Mouse (Mus musculus): ENCODE data around the gene Cryzl2. TPM values are rescaled to one million over a fixed set of nuclear protein-coding genes. Genes with fewer than 3 reads are reported as not detected.

The Cryzl2 gene
- polyA plus RNA-seq, 1 experiment from 2014 or later = 6.4 TPM

DNA sequence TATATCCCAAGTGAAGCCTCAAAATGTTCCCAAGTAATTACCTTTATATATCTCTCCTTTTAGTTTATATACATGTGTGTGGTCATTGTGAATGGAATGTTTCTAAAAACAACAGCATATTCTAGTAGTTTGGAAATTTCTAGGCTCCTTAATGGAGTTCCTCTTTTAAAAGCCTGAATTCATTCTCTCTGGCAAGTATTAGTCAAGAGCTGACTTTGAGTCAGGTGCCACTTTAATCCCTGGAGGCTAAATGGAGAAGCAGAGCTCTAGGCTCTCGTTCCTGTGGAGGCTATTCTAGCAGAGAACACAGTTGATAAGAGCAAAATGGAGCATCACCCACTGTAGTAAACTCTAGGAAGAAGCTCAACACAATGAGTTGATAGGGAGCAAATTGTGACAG is 31.4 kb upstream of the Cryzl2 start:
- Histone ChIP-seq H3K27me3 (no peaks in the 10 kb centered on the region), H3K27ac (no peak overlapping the region), H3K9ac (no peak overlapping the region), H3K36me3 (no peaks in the 10 kb centered on the region), H3K4me3 (no peak overlapping the region), H3K9me3 (no peaks in the 10 kb centered on the region), H3K4me2 (replicated peaks) (no peak overlapping the region), H3K4me1 (no peaks in the 10 kb centered on the region)
- no peak for ATAC-seq (ENCODE audit: low FRiP score, low read depth)
- 52% methylated on average over 1 of the region's 1 CpGs for WGBS

- H3K27ac ChIP-seq = no peak overlapping the region
- H3K27me3 ChIP-seq = no peaks in the 10 kb centered on the region
- 86% methylated on average over 4 of the region's 4 CpGs for WGBS
- H3K9ac ChIP-seq = no peak overlapping the region
- H3K36me3 ChIP-seq = no peaks in the 10 kb centered on the region
- no peak overlapping the region for H3K4me2 ChIP-seq (replicated peaks)
- no peaks in the 10 kb centered on the region for H3K9me3 ChIP-seq
- H3K4me1 ChIP-seq = no peaks in the 10 kb centered on the region
- no peak overlapping the region for H3K4me3 ChIP-seq
- ATAC-seq (ENCODE audit: low FRiP score, low read depth) = no peak
Measured at GRCm38 (mm10) chr1:157427604-157428003, 30.8 kb upstream of the Cryzl2 start.

DNA sequence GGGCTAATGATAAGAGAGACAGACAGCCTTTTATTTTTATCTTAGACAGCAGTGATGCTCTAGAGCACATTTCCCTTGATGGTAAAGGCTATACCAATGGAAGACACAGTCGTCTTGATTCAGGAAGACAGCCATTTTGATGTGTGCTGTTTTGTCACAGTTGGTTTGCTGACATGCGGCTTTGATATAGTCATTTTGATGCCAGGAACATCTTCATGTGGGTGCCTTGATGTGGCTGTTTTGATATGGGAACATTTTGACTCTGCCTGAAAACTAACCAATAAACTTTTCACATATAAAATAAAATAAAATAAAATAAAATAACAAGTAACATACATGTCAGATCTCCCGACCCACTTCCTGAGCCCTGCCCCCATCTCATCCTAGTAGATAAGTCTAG is 30.0 kb upstream of the Cryzl2 start:
- H3K27me3 ChIP-seq = no peaks in the 10 kb centered on the region
- ATAC-seq (ENCODE audit: low FRiP score, low read depth) = no peak
- no peaks in the 10 kb centered on the region for H3K36me3 ChIP-seq
- no peaks in the 10 kb centered on the region for H3K4me1 ChIP-seq
- H3K9me3 ChIP-seq = no peaks in the 10 kb centered on the region
- H3K27ac ChIP-seq = no peak overlapping the region
- H3K4me2 ChIP-seq (replicated peaks) = no peak overlapping the region
- H3K9ac ChIP-seq = no peak overlapping the region
- 89% methylated on average over 3 of the region's 3 CpGs for WGBS
- H3K4me3 ChIP-seq = no peak overlapping the region

GRCm38 (mm10) chr1:157433316-157433715 is 25.1 kb upstream of the Cryzl2 start:
- H3K4me3 ChIP-seq = no peak overlapping the region
- H3K27me3 ChIP-seq = no peaks in the 10 kb centered on the region
- no peaks in the 10 kb centered on the region for H3K4me1 ChIP-seq
- no peaks in the 10 kb centered on the region for H3K36me3 ChIP-seq
- WGBS = 52% methylated on average over 3 of the region's 3 CpGs
- ATAC-seq (ENCODE audit: low FRiP score, low read depth) = no peak
- H3K4me2 ChIP-seq (replicated peaks) = no peak overlapping the region
- H3K27ac ChIP-seq = no peak overlapping the region
- H3K9ac ChIP-seq = no peak overlapping the region
- H3K9me3 ChIP-seq = no peaks in the 10 kb centered on the region

- Histone ChIP-seq H3K4me3 (no peak overlapping the region), H3K4me1 (no peaks in the 10 kb centered on the region), H3K4me2 (replicated peaks) (no peak overlapping the region), H3K36me3 (no peaks in the 10 kb centered on the region), H3K9ac (no peak overlapping the region), H3K27me3 (no peaks in the 10 kb centered on the region), H3K9me3 (no peaks in the 10 kb centered on the region), H3K27ac (no peak overlapping the region)
- 89% methylated on average over 4 of the region's 4 CpGs for WGBS
- no peak for ATAC-seq (ENCODE audit: low FRiP score, low read depth)
Measured at GRCm38 (mm10) chr1:157434404-157434803, 24.0 kb upstream of the Cryzl2 start.

DNA sequence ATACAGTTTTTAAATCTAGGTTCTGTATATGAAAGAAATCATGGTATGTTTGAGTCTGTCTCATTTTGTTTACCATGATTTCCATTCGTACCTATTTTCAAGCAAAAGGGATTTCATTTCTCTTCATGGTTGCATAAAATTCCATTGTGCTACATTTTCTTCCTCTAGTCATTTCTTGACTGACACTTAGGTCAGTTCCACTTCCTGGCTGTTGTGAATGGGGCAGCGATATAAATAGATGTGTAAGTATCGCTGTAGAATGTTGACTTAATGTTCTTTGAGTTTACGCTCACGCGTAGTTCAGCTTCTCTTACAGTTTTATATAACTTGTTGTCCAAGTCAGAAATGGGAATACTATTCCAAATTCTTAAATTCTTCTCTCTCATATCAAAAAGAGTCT is 22.5 kb upstream of the Cryzl2 start:
- Histone ChIP-seq H3K27ac (no peak overlapping the region), H3K9ac (no peak overlapping the region), H3K36me3 (no peaks in the 10 kb centered on the region), H3K9me3 (no peaks in the 10 kb centered on the region), H3K27me3 (0 out of 2 replicates have a peak, but pooled peaks cover 3% of the 10 kb centered on the region), H3K4me3 (no peak overlapping the region), H3K4me1 (0 out of 2 replicates have a peak, but pooled peaks cover 3% of the 10 kb centered on the region), H3K4me2 (replicated peaks) (no peak overlapping the region)
- 94% methylated on average over 6 of the region's 6 CpGs for whole genome bisulfite sequencing
- ATAC-seq (ENCODE audit: low FRiP score, low read depth) = no peak

- Histone ChIP-seq H3K27ac (no peak overlapping the region), H3K4me1 (peaks cover 8% of the 10 kb centered on the region), H3K4me3 (no peak overlapping the region), H3K27me3 (peaks cover 13% of the 10 kb centered on the region), H3K36me3 (no peaks in the 10 kb centered on the region), H3K4me2 (replicated peaks) (no peak overlapping the region), H3K9me3 (no peaks in the 10 kb centered on the region), H3K9ac (no peak overlapping the region)
- 77% methylated on average over 2 of the region's 2 CpGs for WGBS
- ATAC-seq (ENCODE audit: low FRiP score, low read depth) = no peak
Measured at GRCm38 (mm10) chr1:157438290-157438689, 20.1 kb upstream of the Cryzl2 start.

DNA sequence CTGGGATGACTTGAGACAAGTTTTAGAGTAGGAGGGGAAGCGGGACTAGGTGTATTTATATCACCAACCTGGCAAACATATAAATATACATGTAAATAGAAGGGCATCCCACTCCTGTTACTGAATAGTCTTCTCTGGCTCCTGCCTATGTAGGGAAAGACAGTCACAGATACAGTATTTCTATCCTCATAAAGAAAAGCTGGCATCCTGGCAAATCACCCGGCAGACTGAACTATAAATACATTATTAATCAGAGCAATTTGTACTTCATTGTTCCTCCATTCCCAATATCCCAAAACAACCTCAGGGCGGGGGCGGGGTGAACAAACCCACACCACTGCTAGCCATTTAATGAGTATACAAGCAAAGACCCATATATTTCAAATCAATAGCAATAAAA is 19.3 kb upstream of the Cryzl2 start:
- ATAC-seq (ENCODE audit: low FRiP score, low read depth) = no peak
- Histone ChIP-seq H3K9ac (no peak overlapping the region), H3K27ac (no peak overlapping the region), H3K9me3 (no peaks in the 10 kb centered on the region), H3K27me3 (peaks cover 16% of the 10 kb centered on the region), H3K36me3 (no peaks in the 10 kb centered on the region), H3K4me2 (replicated peaks) (no peak overlapping the region), H3K4me1 (peaks cover 15% of the 10 kb centered on the region), H3K4me3 (no peak overlapping the region)
- 77% methylated on average over 4 of the region's 4 CpGs for WGBS

- Histone ChIP-seq H3K9ac (no peak overlapping the region), H3K27ac (no peak overlapping the region), H3K4me3 (no peak overlapping the region), H3K4me1 (peaks cover 21% of the 10 kb centered on the region), H3K36me3 (no peaks in the 10 kb centered on the region), H3K4me2 (replicated peaks) (peak overlapping the region; percentile 39), H3K27me3 (peaks cover 16% of the 10 kb centered on the region), H3K9me3 (no peaks in the 10 kb centered on the region)
- 7% methylated on average over 14 of the region's 14 CpGs for WGBS
- no peak for ATAC-seq (ENCODE audit: low FRiP score, low read depth)
Measured at GRCm38 (mm10) chr1:157439973-157440641, 18.3 kb upstream of the Cryzl2 start.

DNA sequence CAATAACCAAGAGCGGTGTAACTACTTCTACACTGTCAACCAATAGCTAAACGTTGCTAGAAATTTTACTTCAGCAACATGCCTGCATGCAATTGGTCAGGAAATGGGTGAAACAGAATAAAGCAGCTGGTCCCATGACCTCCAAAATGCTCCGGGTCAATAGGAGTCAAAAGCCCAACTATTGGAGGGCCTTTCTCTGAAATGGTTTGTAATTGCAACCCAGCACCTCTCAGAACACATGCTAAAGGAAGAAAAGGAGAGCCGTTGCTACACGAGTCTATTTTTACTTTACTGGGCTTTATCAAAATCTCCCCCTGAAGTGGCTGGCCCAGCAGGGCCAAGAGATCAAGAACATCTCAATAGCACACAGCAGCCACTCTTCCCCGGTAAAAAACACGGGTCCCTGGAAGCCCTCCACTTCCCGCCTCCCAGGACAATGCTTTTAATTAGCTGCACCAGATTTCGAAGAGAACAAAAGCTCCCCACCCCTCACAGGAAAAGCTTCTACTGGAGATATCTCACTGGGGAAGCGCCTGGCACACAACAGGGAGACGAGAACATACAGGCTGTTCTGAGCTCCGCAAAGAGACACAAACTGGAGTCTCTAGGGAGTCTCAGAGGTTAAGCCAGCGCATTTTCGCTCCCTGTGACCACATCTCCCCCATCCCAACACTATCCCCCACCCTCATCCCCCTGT is 15.2 kb upstream of the Cryzl2 start:
- Histone ChIP-seq H3K9ac (no peak overlapping the region), H3K4me3 (0 out of 2 replicates have a peak overlapping the region, but pooled peaks have one; percentile 5), H3K4me2 (replicated peaks) (peak overlapping the region; percentile 40), H3K27ac (no peak overlapping the region; the same call in 1 of the 2 replicates), H3K27me3 (peaks cover 26% of the 10 kb centered on the region), H3K4me1 (peaks cover 21% of the 10 kb centered on the region), H3K9me3 (no peaks in the 10 kb centered on the region), H3K36me3 (no peaks in the 10 kb centered on the region)
- ATAC-seq (ENCODE audit: low FRiP score, low read depth) = 0 out of 2 replicates have a peak, but pooled peaks have one; percentile 3
- WGBS = 23% methylated on average over 14 of the region's 14 CpGs

GRCm38 (mm10) chr1:157443723-157444561 is 14.4 kb upstream of the Cryzl2 start:
- Histone ChIP-seq H3K9me3 (no peaks in the 10 kb centered on the region), H3K27ac (no peak overlapping the region; the same call in 1 of the 2 replicates), H3K4me2 (replicated peaks) (peak overlapping the region; percentile 40), H3K4me1 (peaks cover 21% of the 10 kb centered on the region), H3K4me3 (0 out of 2 replicates have a peak overlapping the region, but pooled peaks have one; percentile 5), H3K9ac (peak overlapping the region; percentile 25; the same call in 1 of the 2 replicates), H3K27me3 (peaks cover 32% of the 10 kb centered on the region), H3K36me3 (no peaks in the 10 kb centered on the region)
- 23% methylated on average over 19 of the region's 19 CpGs for WGBS
- 0 out of 2 replicates have a peak, but pooled peaks have one; percentile 38 for ATAC-seq (ENCODE audit: low FRiP score, low read depth)

Measured in limb, embryonic 13.5 days (tissue).